Mouse (Mus musculus) lung, adult 2 months (tissue): ENCODE data around the gene Eif3c.

Experiments used
- CTCF ChIP-seq: fragments of 200-500 bp; IDR thresholded peaks from 2 replicates; pipeline ENCODE4 v1.5.1; 2011; ENCODE audit warnings: mild to moderate bottlenecking, low read length, control low read depth; ENCODE audit not compliant: insufficient read depth
- POLR2A ChIP-seq: fragments of 200-500 bp; IDR thresholded peaks from 2 replicates; pipeline ENCODE4 v1.6.1; 2011; ENCODE audit warnings: low read depth, mild to moderate bottlenecking, control low read depth, low read length, borderline replicate concordance; ENCODE audit errors: extremely low read depth

- TF ChIP-seq POLR2A (no peak), CTCF (no peak)
Observed at GRCm38 (mm10) chr7:126511287-126511686, 54.9 kb downstream of the Eif3c start.
